Mouse (Mus musculus): ENCODE measurements around the gene Ndufa6. TPM values are rescaled to one million over a fixed set of nuclear protein-coding genes. Genes with fewer than 3 reads are reported as not detected.

Gene Ndufa6
- polyA plus RNA-seq, 1 experiment from 2014 or later = 830 TPM

DNA sequence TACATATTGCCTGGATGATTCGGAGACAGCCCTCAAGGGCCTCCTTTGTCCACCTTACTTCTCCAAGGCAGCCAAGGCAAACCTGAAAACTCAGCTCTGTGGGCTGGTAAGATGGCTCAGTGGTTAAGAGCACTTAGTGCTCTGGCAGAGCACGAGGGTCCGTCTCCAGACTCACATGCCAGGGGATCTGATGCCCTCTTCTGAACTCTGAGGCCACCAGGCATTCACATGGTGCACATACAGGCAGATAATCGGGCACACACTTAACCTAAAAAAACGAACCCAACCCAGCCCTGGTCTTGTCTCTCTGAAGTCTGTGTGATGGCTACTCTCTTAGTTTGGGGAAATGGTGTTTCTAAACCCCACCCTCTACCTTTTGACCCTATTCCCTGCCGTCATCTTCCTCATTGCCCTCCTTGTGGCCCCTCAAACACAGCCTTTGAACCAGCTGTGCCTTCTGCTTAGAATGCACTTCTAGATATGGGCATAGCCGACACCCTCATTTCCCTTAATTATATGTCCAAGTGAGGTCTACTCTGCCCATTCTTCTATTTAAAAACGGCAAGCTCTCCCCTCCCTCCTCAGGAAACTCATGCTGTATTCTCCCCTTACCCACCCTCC lies 14.4 kb downstream of the Ndufa6 start:
- Histone ChIP-seq H3K4me3 (ENCODE audit: low read depth, low read length) (no peak overlapping the region), H3K36me3 (ENCODE audit: control insufficient read depth, insufficient read depth) (peaks cover 22% of the 10 kb centered on the region), H3K4me2 (replicated peaks; ENCODE audit: low read depth) (peak overlapping the region; percentile 78; the same call in 1 of the 2 replicates), H3K9ac (ENCODE audit: low read depth, low read length) (no peak overlapping the region), H3K4me1 (replicated peaks; ENCODE audit: control insufficient read depth, insufficient read depth, low read length) (peaks cover 9% of the 10 kb centered on the region; the same call in 1 of the 2 replicates), H3K27ac (ENCODE audit: low read depth, low read length) (0 out of 2 replicates have a peak overlapping the region, but pooled peaks have one; percentile 94), H3K9me3 (ENCODE audit: control insufficient read depth) (no peaks in the 10 kb centered on the region), H3K27me3 (replicated peaks; ENCODE audit: control insufficient read depth, insufficient read depth, low read length) (no peaks in the 10 kb centered on the region)
- TF ChIP-seq CTCF (IDR thresholded peaks at IDR 0.05; ENCODE audit: low read depth) = no peak
- WGBS = 49% methylated on average over 8 of the region's 8 CpGs
- ATAC-seq = no peak

DNA sequence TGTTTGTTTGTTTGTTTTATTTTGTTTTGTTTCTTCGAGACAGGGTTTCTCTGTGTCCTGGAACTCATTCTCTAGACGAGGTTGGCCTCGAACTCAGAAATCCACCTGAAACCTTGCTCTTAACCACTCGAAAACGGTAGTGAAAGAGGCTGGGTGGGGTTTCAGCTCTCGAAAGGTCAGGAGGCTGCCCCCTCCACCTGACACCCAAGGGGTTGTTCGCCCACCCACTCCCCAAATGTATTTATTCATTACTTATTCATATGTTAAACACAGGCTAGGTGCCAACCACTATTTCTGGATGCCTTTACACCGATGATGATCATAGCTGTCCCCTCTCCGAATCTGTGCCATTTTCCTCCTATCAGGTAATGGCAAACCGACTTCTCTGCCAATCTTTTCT lies 15.0 kb downstream of the Ndufa6 start:
- H3K9me3 ChIP-seq (ENCODE audit: control insufficient read depth) = no peaks in the 10 kb centered on the region
- TF ChIP-seq CTCF (IDR thresholded peaks at IDR 0.05; ENCODE audit: low read depth) = no peak
- H3K27me3 ChIP-seq (replicated peaks; ENCODE audit: control insufficient read depth, insufficient read depth, low read length) = no peaks in the 10 kb centered on the region
- H3K4me2 ChIP-seq (replicated peaks; ENCODE audit: low read depth) = peak overlapping the region; percentile 70
- 54% methylated on average over 10 of the region's 10 CpGs for whole genome bisulfite sequencing
- 0 out of 2 replicates have a peak overlapping the region, but pooled peaks have one; percentile 57 for H3K9ac ChIP-seq (ENCODE audit: low read depth, low read length)
- H3K36me3 ChIP-seq (ENCODE audit: control insufficient read depth, insufficient read depth) = peaks cover 28% of the 10 kb centered on the region
- H3K4me1 ChIP-seq (replicated peaks; ENCODE audit: control insufficient read depth, insufficient read depth, low read length) = peaks cover 9% of the 10 kb centered on the region; the same call in 1 of the 2 replicates
- no peak for ATAC-seq
- peak overlapping the region; percentile 88; the same call in 1 of the 2 replicates for H3K27ac ChIP-seq (ENCODE audit: low read depth, low read length)
- peak overlapping the region; percentile 59 for H3K4me3 ChIP-seq (ENCODE audit: low read depth, low read length)

- Histone ChIP-seq H3K27ac (ENCODE audit: low read depth, low read length) (peak within 1 kb of the TSS; percentile 88), H3K9ac (ENCODE audit: low read depth, low read length) (peak within 1 kb of the TSS; percentile 57), H3K4me3 (ENCODE audit: low read depth, low read length) (peak within 1 kb of the TSS; percentile 59), H3K27me3 (replicated peaks; ENCODE audit: control insufficient read depth, insufficient read depth, low read length) (no peaks in the 10 kb centered on the region), H3K4me2 (replicated peaks; ENCODE audit: low read depth) (peak within 1 kb of the TSS; percentile 70), H3K9me3 (ENCODE audit: control insufficient read depth) (no peaks in the 10 kb centered on the region), H3K4me1 (replicated peaks; ENCODE audit: control insufficient read depth, insufficient read depth, low read length) (peaks cover 9% of the 10 kb centered on the region; the same call in 1 of the 2 replicates), H3K36me3 (ENCODE audit: control insufficient read depth, insufficient read depth) (peaks cover 31% of the 10 kb centered on the region)
- under 1% methylated on average over 41 of the region's 41 CpGs for WGBS
- ATAC-seq = peak; percentile 75
- peak; percentile 48 for TF ChIP-seq CTCF (IDR thresholded peaks at IDR 0.05; ENCODE audit: low read depth)
Observed at GRCm38 (mm10) chr15:82338593-82339112, 15.5 kb downstream of the Ndufa6 start, which contains the start of the genes Naga, Pheta2 and Smdt1. TSS of gene Naga (minus strand) at chr15:82338925. TSS of gene Pheta2 (plus strand) at chr15:82338942. TSS of gene Smdt1 (plus strand) at chr15:82338959.

DNA sequence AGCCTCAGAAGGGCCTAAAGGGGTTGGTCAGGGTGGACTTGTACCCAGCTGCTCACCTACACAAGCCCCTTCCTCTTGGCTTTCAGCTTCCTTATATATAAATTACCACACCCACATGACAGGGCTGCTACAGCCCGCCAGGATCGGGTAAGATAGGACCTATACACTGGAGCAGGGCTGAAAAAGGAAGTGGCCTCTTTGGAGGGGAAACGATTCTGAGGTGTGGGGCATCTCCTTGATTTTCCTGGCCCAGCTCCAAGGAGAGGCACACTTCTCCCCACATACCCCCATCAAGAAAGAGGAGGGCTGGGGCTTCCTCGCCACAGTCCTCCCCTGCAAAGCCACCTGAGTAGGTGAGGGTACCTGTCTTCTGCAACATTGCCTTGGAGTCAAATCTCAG lies 16.2 kb downstream of the Ndufa6 start:
- Histone ChIP-seq H3K9me3 (ENCODE audit: control insufficient read depth) (no peaks in the 10 kb centered on the region), H3K27me3 (replicated peaks; ENCODE audit: control insufficient read depth, insufficient read depth, low read length) (no peaks in the 10 kb centered on the region), H3K36me3 (ENCODE audit: control insufficient read depth, insufficient read depth) (peaks cover 37% of the 10 kb centered on the region), H3K9ac (ENCODE audit: low read depth, low read length) (peak overlapping the region; percentile 57), H3K27ac (ENCODE audit: low read depth, low read length) (peak overlapping the region; percentile 88), H3K4me3 (ENCODE audit: low read depth, low read length) (peak overlapping the region; percentile 59), H3K4me1 (replicated peaks; ENCODE audit: control insufficient read depth, insufficient read depth, low read length) (peaks cover 9% of the 10 kb centered on the region; the same call in 1 of the 2 replicates), H3K4me2 (replicated peaks; ENCODE audit: low read depth) (peak overlapping the region; percentile 70)
- TF ChIP-seq CTCF (IDR thresholded peaks at IDR 0.05; ENCODE audit: low read depth) = no peak
- no peak for ATAC-seq
- 5% methylated on average over 4 of the region's 4 CpGs for WGBS

GRCm38 (mm10) chr15:82336629-82337028 lies 17.5 kb downstream of the Ndufa6 start:
- no peaks in the 10 kb centered on the region for H3K9me3 ChIP-seq (ENCODE audit: control insufficient read depth)
- WGBS = 69% methylated on average over 12 of the region's 12 CpGs
- peaks cover 4% of the 10 kb centered on the region; the same call in 1 of the 2 replicates for H3K4me1 ChIP-seq (replicated peaks; ENCODE audit: control insufficient read depth, insufficient read depth, low read length)
- no peak for TF ChIP-seq CTCF (IDR thresholded peaks at IDR 0.05; ENCODE audit: low read depth)
- H3K4me2 ChIP-seq (replicated peaks; ENCODE audit: low read depth) = peak overlapping the region; percentile 70
- peaks cover 48% of the 10 kb centered on the region for H3K36me3 ChIP-seq (ENCODE audit: control insufficient read depth, insufficient read depth)
- H3K9ac ChIP-seq (ENCODE audit: low read depth, low read length) = peak overlapping the region; percentile 54
- ATAC-seq = no peak
- peak overlapping the region; percentile 71 for H3K27ac ChIP-seq (ENCODE audit: low read depth, low read length)
- no peaks in the 10 kb centered on the region for H3K27me3 ChIP-seq (replicated peaks; ENCODE audit: control insufficient read depth, insufficient read depth, low read length)
- peak overlapping the region; percentile 9 for H3K4me3 ChIP-seq (ENCODE audit: low read depth, low read length)

DNA sequence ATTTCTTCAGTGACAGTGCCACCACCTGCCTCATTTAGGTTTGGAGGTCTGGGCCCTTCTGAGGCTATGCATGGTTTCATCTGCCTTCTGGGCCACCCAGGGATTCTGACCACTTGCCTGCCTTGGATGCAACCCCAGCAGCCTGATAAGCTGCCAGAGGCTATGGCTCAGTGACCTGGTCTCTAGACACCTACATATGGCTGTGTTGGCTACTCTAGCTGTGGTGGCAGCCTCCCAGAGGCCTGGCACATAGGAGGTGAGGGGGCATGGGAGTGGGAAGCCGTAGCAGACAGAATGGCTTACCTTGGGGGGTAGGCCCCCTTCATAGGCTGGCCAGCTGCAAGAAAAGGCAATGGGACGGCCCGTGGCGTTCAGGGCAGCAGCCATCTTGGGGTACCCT lies 18.9 kb downstream of the Ndufa6 start:
- Histone ChIP-seq H3K4me2 (replicated peaks; ENCODE audit: low read depth) (peak overlapping the region; percentile 70), H3K4me1 (replicated peaks; ENCODE audit: control insufficient read depth, insufficient read depth, low read length) (no peaks in the 10 kb centered on the region), H3K27me3 (replicated peaks; ENCODE audit: control insufficient read depth, insufficient read depth, low read length) (no peaks in the 10 kb centered on the region), H3K36me3 (ENCODE audit: control insufficient read depth, insufficient read depth) (peaks cover 61% of the 10 kb centered on the region), H3K9me3 (ENCODE audit: control insufficient read depth) (no peaks in the 10 kb centered on the region), H3K27ac (ENCODE audit: low read depth, low read length) (0 out of 2 replicates have a peak overlapping the region, but pooled peaks have one; percentile 71), H3K4me3 (ENCODE audit: low read depth, low read length) (no peak overlapping the region), H3K9ac (ENCODE audit: low read depth, low read length) (peak overlapping the region; percentile 54; the same call in 1 of the 2 replicates)
- no peak for TF ChIP-seq CTCF (IDR thresholded peaks at IDR 0.05; ENCODE audit: low read depth)
- no peak for ATAC-seq
- WGBS = 94% methylated on average over 4 of the region's 4 CpGs

Data from intestine, postnatal 0 days (tissue).